Mouse (Mus musculus): ENCODE data around the gene Ckmt1.

GRCm38 (mm10) chr2:121354820-121355592, 2.5 kb upstream of the Ckmt1 start, which contains the start of gene Ppip5k1:
- TF ChIP-seq CTCF (IDR thresholded peaks at IDR 0.05; ENCODE audit: low read depth) (peak; percentile 99), EP300 (IDR thresholded peaks at IDR 0.05; ENCODE audit: low read depth) (no peak)
